Mouse (Mus musculus) lung, adult 18-20 months (tissue): ENCODE data around the gene Neurod6.

ENCODE experiments used
- DNase-seq, 2 experiments: peaks; one replicate each; pipeline ENCODE4 v3.0.0; 2022; ENCODE audit warnings: mixed read lengths in 2 of 2

Neurod6 gene

GRCm38 (mm10) chr6:55646111-55646823, 34.8 kb downstream of the Neurod6 start:
- DNase-seq = no peak

GRCm38 (mm10) chr6:55634662-55635061, 46.4 kb downstream of the Neurod6 start:
- DNase-seq = no peak
